Mouse (Mus musculus): ENCODE data around the gene Spink2. TPM values are rescaled to one million over a fixed set of nuclear protein-coding genes. Genes with fewer than 3 reads are reported as not detected.
"Not testable (repeated sequence)": the region's sequence is repeated elsewhere in the genome, so short reads cannot be mapped to it uniquely, and the experiment has no call there.

Gene Spink2
- polyA plus RNA-seq, 1 experiment from 2014 or later, result 1.6 TPM

GRCm38 (mm10) chr5:77188738-77189137 is 22.5 kb downstream of the Spink2 start:
- WGBS, result 74% methylated on average over 3 of the region's 3 CpGs
- no peak overlapping the region for H3K4me2 ChIP-seq (ENCODE audit: low read length)
- no peaks in the 10 kb centered on the region for H3K4me1 ChIP-seq (replicated peaks; ENCODE audit: control insufficient read depth, insufficient read depth, low read length)
- ATAC-seq (replicated peaks; ENCODE audit: low FRiP score, low TSS enrichment, low read depth) (no peak), DNase-seq (ENCODE audit: low spot score) (no peak)
- no peaks in the 10 kb centered on the region for H3K27me3 ChIP-seq (replicated peaks; ENCODE audit: control insufficient read depth, insufficient read depth, low read length)
- H3K36me3 ChIP-seq (ENCODE audit: control insufficient read depth, insufficient read depth, low read length), result no peaks in the 10 kb centered on the region
- H3K4me3 ChIP-seq (ENCODE audit: low read depth, low read length), result no peak overlapping the region
- no peak overlapping the region for H3K9ac ChIP-seq (ENCODE audit: low read length)
- no peak overlapping the region for H3K27ac ChIP-seq (ENCODE audit: low read depth)
- H3K9me3 ChIP-seq (ENCODE audit: control insufficient read depth, low read length), result no peaks in the 10 kb centered on the region

- H3K4me3 ChIP-seq (ENCODE audit: low read depth, low read length), result no peak overlapping the region
- no peak for DNase-seq (ENCODE audit: low spot score)
- no peaks in the 10 kb centered on the region for H3K4me1 ChIP-seq (replicated peaks; ENCODE audit: control insufficient read depth, insufficient read depth, low read length)
- no peaks in the 10 kb centered on the region for H3K36me3 ChIP-seq (ENCODE audit: control insufficient read depth, insufficient read depth, low read length)
- no peak overlapping the region for H3K27ac ChIP-seq (ENCODE audit: low read depth)
- 90% methylated on average over 3 of the region's 3 CpGs for WGBS
- no peaks in the 10 kb centered on the region for H3K9me3 ChIP-seq (ENCODE audit: control insufficient read depth, low read length)
- H3K27me3 ChIP-seq (replicated peaks; ENCODE audit: control insufficient read depth, insufficient read depth, low read length), result no peaks in the 10 kb centered on the region
- H3K9ac ChIP-seq (ENCODE audit: low read length), result no peak overlapping the region
- no peak overlapping the region for H3K4me2 ChIP-seq (ENCODE audit: low read length)
- no peak for ATAC-seq (replicated peaks; ENCODE audit: low FRiP score, low TSS enrichment, low read depth)
Observed at GRCm38 (mm10) chr5:77185351-77185750, 25.9 kb downstream of the Spink2 start.

- 56% methylated on average over 5 of the region's 5 CpGs for WGBS
- DNase-seq (ENCODE audit: low spot score); H3K4me3 ChIP-seq (ENCODE audit: low read depth, low read length); H3K4me2 ChIP-seq (ENCODE audit: low read length); H3K27me3 ChIP-seq (replicated peaks; ENCODE audit: control insufficient read depth, insufficient read depth, low read length); H3K4me1 ChIP-seq (replicated peaks; ENCODE audit: control insufficient read depth, insufficient read depth, low read length); H3K27ac ChIP-seq (ENCODE audit: low read depth); H3K9me3 ChIP-seq (ENCODE audit: control insufficient read depth, low read length); H3K9ac ChIP-seq (ENCODE audit: low read length); ATAC-seq (replicated peaks; ENCODE audit: low FRiP score, low TSS enrichment, low read depth); H3K36me3 ChIP-seq (ENCODE audit: control insufficient read depth, insufficient read depth, low read length): not testable (repeated sequence)
Observed at GRCm38 (mm10) chr5:77183876-77184275, 27.4 kb downstream of the Spink2 start.

- H3K27me3 ChIP-seq (replicated peaks; ENCODE audit: control insufficient read depth, insufficient read depth, low read length), result no peaks in the 10 kb centered on the region
- no peaks in the 10 kb centered on the region for H3K9me3 ChIP-seq (ENCODE audit: control insufficient read depth, low read length)
- 0 out of 2 replicates have a peak, but pooled peaks cover 1% of the 10 kb centered on the region for H3K4me1 ChIP-seq (replicated peaks; ENCODE audit: control insufficient read depth, insufficient read depth, low read length)
- no peak overlapping the region for H3K4me3 ChIP-seq (ENCODE audit: low read depth, low read length)
- no peak overlapping the region for H3K27ac ChIP-seq (ENCODE audit: low read depth)
- DNase-seq (ENCODE audit: low spot score) (no peak), ATAC-seq (replicated peaks; ENCODE audit: low FRiP score, low TSS enrichment, low read depth) (no peak)
- WGBS, result 42% methylated on average over 1 of the region's 1 CpGs
- H3K9ac ChIP-seq (ENCODE audit: low read length), result no peak overlapping the region
- H3K36me3 ChIP-seq (ENCODE audit: control insufficient read depth, insufficient read depth, low read length), result no peaks in the 10 kb centered on the region
- H3K4me2 ChIP-seq (ENCODE audit: low read length), result no peak overlapping the region
Observed at GRCm38 (mm10) chr5:77183338-77183737, 27.9 kb downstream of the Spink2 start.

- 76% methylated on average over 7 of the region's 7 CpGs for WGBS
- 0 out of 2 replicates have a peak, but pooled peaks cover 5% of the 10 kb centered on the region for H3K4me1 ChIP-seq (replicated peaks; ENCODE audit: control insufficient read depth, insufficient read depth, low read length)
- H3K9me3 ChIP-seq (ENCODE audit: control insufficient read depth, low read length), result no peaks in the 10 kb centered on the region
- ATAC-seq (replicated peaks; ENCODE audit: low FRiP score, low TSS enrichment, low read depth) (no peak; the same call in 1 of the 2 replicates), DNase-seq (ENCODE audit: low spot score) (no peak)
- no peak overlapping the region for H3K27ac ChIP-seq (ENCODE audit: low read depth)
- H3K36me3 ChIP-seq (ENCODE audit: control insufficient read depth, insufficient read depth, low read length), result no peaks in the 10 kb centered on the region
- H3K4me2 ChIP-seq (ENCODE audit: low read length), result no peak overlapping the region
- H3K4me3 ChIP-seq (ENCODE audit: low read depth, low read length), result no peak overlapping the region
- H3K27me3 ChIP-seq (replicated peaks; ENCODE audit: control insufficient read depth, insufficient read depth, low read length), result no peaks in the 10 kb centered on the region
- no peak overlapping the region for H3K9ac ChIP-seq (ENCODE audit: low read length)
Observed at GRCm38 (mm10) chr5:77181508-77181907, 29.8 kb downstream of the Spink2 start.

GRCm38 (mm10) chr5:77178976-77179375 is 32.3 kb downstream of the Spink2 start:
- WGBS, result 96% methylated on average over 1 of the region's 1 CpGs
- H3K36me3 ChIP-seq (ENCODE audit: control insufficient read depth, insufficient read depth, low read length), result no peaks in the 10 kb centered on the region
- H3K4me2 ChIP-seq (ENCODE audit: low read length), result no peak overlapping the region
- no peak for ATAC-seq (replicated peaks; ENCODE audit: low FRiP score, low TSS enrichment, low read depth)
- H3K4me1 ChIP-seq (replicated peaks; ENCODE audit: control insufficient read depth, insufficient read depth, low read length), result 0 out of 2 replicates have a peak, but pooled peaks cover 5% of the 10 kb centered on the region
- H3K4me3 ChIP-seq (ENCODE audit: low read depth, low read length), result no peak overlapping the region
- no peak overlapping the region for H3K9ac ChIP-seq (ENCODE audit: low read length)
- H3K27me3 ChIP-seq (replicated peaks; ENCODE audit: control insufficient read depth, insufficient read depth, low read length), result no peaks in the 10 kb centered on the region
- DNase-seq (ENCODE audit: low spot score), result no peak
- no peak overlapping the region for H3K27ac ChIP-seq (ENCODE audit: low read depth)
- H3K9me3 ChIP-seq (ENCODE audit: control insufficient read depth, low read length), result no peaks in the 10 kb centered on the region

- ATAC-seq (replicated peaks; ENCODE audit: low FRiP score, low TSS enrichment, low read depth) (no peak), DNase-seq (ENCODE audit: low spot score) (no peak)
- Histone ChIP-seq H3K4me2 (ENCODE audit: low read length) (no peak overlapping the region), H3K27me3 (replicated peaks; ENCODE audit: control insufficient read depth, insufficient read depth, low read length) (no peaks in the 10 kb centered on the region), H3K4me3 (ENCODE audit: low read depth, low read length) (no peak overlapping the region), H3K9ac (ENCODE audit: low read length) (no peak overlapping the region), H3K27ac (ENCODE audit: low read depth) (no peak overlapping the region), H3K4me1 (replicated peaks; ENCODE audit: control insufficient read depth, insufficient read depth, low read length) (0 out of 2 replicates have a peak, but pooled peaks cover 5% of the 10 kb centered on the region), H3K9me3 (ENCODE audit: control insufficient read depth, low read length) (no peaks in the 10 kb centered on the region), H3K36me3 (ENCODE audit: control insufficient read depth, insufficient read depth, low read length) (no peaks in the 10 kb centered on the region)
- 28% methylated on average over 9 of the region's 9 CpGs for WGBS
Observed at GRCm38 (mm10) chr5:77178008-77178407, 33.3 kb downstream of the Spink2 start.

- 49% methylated on average over 4 of the region's 4 CpGs for WGBS
- Histone ChIP-seq H3K4me3 (ENCODE audit: low read depth, low read length) (no peak overlapping the region), H3K27ac (ENCODE audit: low read depth) (no peak overlapping the region), H3K4me2 (ENCODE audit: low read length) (no peak overlapping the region), H3K9ac (ENCODE audit: low read length) (no peak overlapping the region), H3K4me1 (replicated peaks; ENCODE audit: control insufficient read depth, insufficient read depth, low read length) (0 out of 2 replicates have a peak, but pooled peaks cover 5% of the 10 kb centered on the region), H3K36me3 (ENCODE audit: control insufficient read depth, insufficient read depth, low read length) (no peaks in the 10 kb centered on the region), H3K27me3 (replicated peaks; ENCODE audit: control insufficient read depth, insufficient read depth, low read length) (no peaks in the 10 kb centered on the region), H3K9me3 (ENCODE audit: control insufficient read depth, low read length) (no peaks in the 10 kb centered on the region)
- ATAC-seq (replicated peaks; ENCODE audit: low FRiP score, low TSS enrichment, low read depth) (no peak), DNase-seq (ENCODE audit: low spot score) (no peak)
Observed at GRCm38 (mm10) chr5:77174779-77175178, 36.5 kb downstream of the Spink2 start.

GRCm38 (mm10) chr5:77170593-77170992 is 40.7 kb downstream of the Spink2 start:
- ATAC-seq (replicated peaks; ENCODE audit: low FRiP score, low TSS enrichment, low read depth) (no peak), DNase-seq (ENCODE audit: low spot score) (no peak)
- no peaks in the 10 kb centered on the region for H3K9me3 ChIP-seq (ENCODE audit: control insufficient read depth, low read length)
- H3K36me3 ChIP-seq (ENCODE audit: control insufficient read depth, insufficient read depth, low read length), result no peaks in the 10 kb centered on the region
- H3K4me1 ChIP-seq (replicated peaks; ENCODE audit: control insufficient read depth, insufficient read depth, low read length), result no peaks in the 10 kb centered on the region
- 56% methylated on average over 5 of the region's 5 CpGs for WGBS
- no peak overlapping the region for H3K4me3 ChIP-seq (ENCODE audit: low read depth, low read length)
- no peaks in the 10 kb centered on the region for H3K27me3 ChIP-seq (replicated peaks; ENCODE audit: control insufficient read depth, insufficient read depth, low read length)
- H3K27ac ChIP-seq (ENCODE audit: low read depth), result no peak overlapping the region
- no peak overlapping the region for H3K9ac ChIP-seq (ENCODE audit: low read length)
- H3K4me2 ChIP-seq (ENCODE audit: low read length), result no peak overlapping the region

All from intestine, embryonic 14.5 days (tissue).